Mouse (Mus musculus) G1E-ER4 (cell line): ENCODE measurements around the gene Cfap299. TPM values are rescaled to one million over a fixed set of nuclear protein-coding genes. Genes with fewer than 3 reads are reported as not detected.

Source experiments
- GATA1 ChIP-seq: IDR thresholded peaks from one replicate; pipeline ENCODE4 v1.8.0; 2012; ENCODE audit warnings: low read length, inconsistent platforms
- polyA plus RNA-seq: library from polyadenylated mRNA; stranded (reverse); fragments of >175 nt; gene quantifications from 2 replicates; pipeline ENCODE4 v1.2.3, GENCODE M21; 2012

Gene Cfap299
- polyA plus RNA-seq, 1 experiment, result not detected

- no peak for TF ChIP-seq GATA1
These were observed 461.9 kb downstream of the Cfap299 start for GRCm38 (mm10) chr5:98790894-98791607.

GRCm38 (mm10) chr5:98801495-98801894 lies 472.4 kb downstream of the Cfap299 start:
- TF ChIP-seq GATA1, result no peak

- TF ChIP-seq GATA1, result no peak
These were observed 475.7 kb downstream of the Cfap299 start for GRCm38 (mm10) chr5:98804761-98805160.

GRCm38 (mm10) chr5:98806492-98806891 lies 477.4 kb downstream of the Cfap299 start:
- no peak for TF ChIP-seq GATA1

GRCm38 (mm10) chr5:98807022-98807421 lies 477.9 kb downstream of the Cfap299 start:
- no peak for TF ChIP-seq GATA1

GRCm38 (mm10) chr5:98807953-98808352 lies 478.8 kb downstream of the Cfap299 start:
- no peak for TF ChIP-seq GATA1

- no peak for TF ChIP-seq GATA1
These were observed 483.3 kb downstream of the Cfap299 start for GRCm38 (mm10) chr5:98812380-98812779.

GRCm38 (mm10) chr5:98815269-98815668 lies 486.2 kb downstream of the Cfap299 start:
- TF ChIP-seq GATA1, result no peak

GRCm38 (mm10) chr5:98833760-98834159 lies 504.7 kb downstream of the Cfap299 start:
- no peak for TF ChIP-seq GATA1

GRCm38 (mm10) chr5:98834300-98834699 lies 505.2 kb downstream of the Cfap299 start:
- no peak for TF ChIP-seq GATA1

- TF ChIP-seq GATA1, result no peak
These were observed 513.7 kb downstream of the Cfap299 start for GRCm38 (mm10) chr5:98842600-98843310.

- no peak for TF ChIP-seq GATA1
These were observed 515.6 kb downstream of the Cfap299 start for GRCm38 (mm10) chr5:98844664-98845063.

Other genes with a start within 250 kb of the Cfap299 start
- not detected in 2 replicates for gene Prdm8, start 162.1 kb upstream of the Cfap299 start, polyA plus RNA-seq
- gene Fgf5, start 75.1 kb upstream of the Cfap299 start, polyA plus RNA-seq, result not detected in 2 replicates
- not detected in 2 replicates for gene Gm11111, start 223.4 kb downstream of the Cfap299 start, polyA plus RNA-seq